ENCODE assay signal across 11 mouse cellular contexts in the genomic region with DNA sequence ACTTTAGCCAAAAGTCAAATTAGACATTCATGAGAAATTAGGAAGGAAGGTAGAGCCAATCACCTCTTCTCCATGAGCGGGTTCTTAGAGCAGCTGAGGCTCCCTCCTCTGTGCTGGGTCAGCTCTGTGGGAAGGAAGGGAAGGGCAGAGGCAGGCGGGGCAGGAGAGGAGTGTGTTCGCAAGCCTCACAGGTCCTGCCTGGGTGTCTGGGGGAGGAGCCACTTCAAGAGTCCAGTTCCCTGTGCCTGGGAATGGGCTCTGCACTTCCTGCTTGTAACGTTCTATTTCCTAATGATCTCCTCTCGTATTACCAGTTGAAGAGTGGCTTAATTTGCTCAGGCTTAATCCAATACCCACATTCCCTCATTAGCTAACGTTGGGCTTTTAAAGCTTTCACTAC. TPM values are rescaled to one million over a fixed set of nuclear protein-coding genes. Genes with fewer than 3 reads are reported as not detected.
DNase-seq lines count a peak whose midpoint lies in the region; ATAC-seq and TF ChIP-seq lines count a peak whose summit lies in the region.
"Had no signal": no experiment of that assay in that cellular context is flagged by ENCODE, and none has a peak within 500 bp of the region (broad histone marks: within the 10 kb centered on the region; RNA-seq: fewer than 3 reads in every experiment).

No protein-coding gene starts in this region.

- peak overlapping the region; percentile 37 for H3K4me2 ChIP-seq in intestine, postnatal 0 days (replicated peaks; ENCODE audit: low read depth)
- H3K4me2 ChIP-seq in lung, embryonic 15.5 days = 0 out of 2 replicates have a peak overlapping the region, but pooled peaks have one; percentile 2
- H3K4me2 ChIP-seq: limb, embryonic 15.5 days had no signal

- no peak for TF ChIP-seq CTCF in gastrocnemius, adult 2 months (IDR thresholded peaks at IDR 0.05)
- no peak for TF ChIP-seq CTCF in intestine, postnatal 0 days (IDR thresholded peaks at IDR 0.05; ENCODE audit: low read depth)

- 19% methylated on average over 6 of the region's 6 CpGs for WGBS in intestine, postnatal 0 days
- WGBS in lung, embryonic 15.5 days = 10% methylated on average over 6 of the region's 6 CpGs

- H3K4me3 ChIP-seq in gastrocnemius, adult 2 months = no peak overlapping the region
- H3K4me3 ChIP-seq in intestine, postnatal 0 days (ENCODE audit: low read depth, low read length) = no peak overlapping the region
- no peak overlapping the region for H3K4me3 ChIP-seq in lung, embryonic 15.5 days
- H3K4me3 ChIP-seq: limb, embryonic 15.5 days had no signal

- DNase-seq in gastrocnemius, adult 2 months = peak; percentile 48
- no peak for DNase-seq in gastrocnemius, adult 18-20 months (ENCODE audit: low spot score)
- DNase-seq in Muller cell, postnatal 12 days (ENCODE audit: inconsistent ontology term) = peak; percentile 14
- no peak for DNase-seq in thymus, adult 18-20 months
- no peak for DNase-seq in cerebellum, adult 9-10 months
- DNase-seq in cerebellum, adult 11-12 months = no peak
- DNase-seq: cerebellum, adult 11 months; thymus, postnatal 25 days had no signal

- H3K4me1 ChIP-seq in intestine, postnatal 0 days (replicated peaks; ENCODE audit: control insufficient read depth, insufficient read depth, low read length) = no peaks in the 10 kb centered on the region
- peaks cover 7% of the 10 kb centered on the region for H3K4me1 ChIP-seq in lung, embryonic 15.5 days

- intact Hi-C loops in gastrocnemius, adult 2 months (cut with DNase I) = no loop called here

- ATAC-seq in intestine, postnatal 0 days = peak; percentile 75
- peak; percentile 79 for ATAC-seq in lung, embryonic 15.5 days (ENCODE audit: borderline replicate concordance, extremely low read depth, low FRiP score, low TSS enrichment)

- no peaks in the 10 kb centered on the region for H3K27me3 ChIP-seq in intestine, postnatal 0 days (replicated peaks; ENCODE audit: control insufficient read depth, insufficient read depth, low read length)
- no peaks in the 10 kb centered on the region for H3K27me3 ChIP-seq in lung, embryonic 15.5 days
- H3K27me3 ChIP-seq: limb, embryonic 15.5 days had no signal

- H3K27ac ChIP-seq in gastrocnemius, adult 2 months = peak overlapping the region; percentile 55
- H3K27ac ChIP-seq in intestine, postnatal 0 days (ENCODE audit: low read depth, low read length) = no peak overlapping the region
- H3K27ac ChIP-seq in lung, embryonic 15.5 days = no peak overlapping the region
- H3K27ac ChIP-seq: limb, embryonic 15.5 days had no signal

- no peaks in the 10 kb centered on the region for H3K9me3 ChIP-seq in intestine, postnatal 0 days (ENCODE audit: control insufficient read depth)
- no peaks in the 10 kb centered on the region for H3K9me3 ChIP-seq in lung, embryonic 15.5 days
- H3K9me3 ChIP-seq: limb, embryonic 15.5 days had no signal

- H3K9ac ChIP-seq in intestine, postnatal 0 days (ENCODE audit: low read depth, low read length) = no peak overlapping the region
- no peak overlapping the region for H3K9ac ChIP-seq in lung, embryonic 15.5 days
- H3K9ac ChIP-seq: limb, embryonic 15.5 days had no signal

- no peaks in the 10 kb centered on the region for H3K36me3 ChIP-seq in intestine, postnatal 0 days (ENCODE audit: control insufficient read depth, insufficient read depth)
- H3K36me3 ChIP-seq in lung, embryonic 15.5 days = no peaks in the 10 kb centered on the region
- H3K36me3 ChIP-seq: limb, embryonic 15.5 days had no signal

RNA-seq across cellular contexts. Expression of a gene that starts 32.8 kb away (rescaled TPM):
- 10 to 100 TPM; 25.5 to 42.7 TPM for total RNA-seq in gastrocnemius, adult 2 months (2021)
- 10 to 100 TPM; 28.6 to 32.2 TPM for total RNA-seq in gastrocnemius, adult 18-20 months (2021)
- polyA plus RNA-seq in intestine, postnatal 0 days (2015; fragmentation: Nextera tagmentation; extraction: Ambion mirVana) = 3.3 and 4.4 TPM in 2 replicates
- 6.7 and 7.8 TPM in 2 replicates for polyA plus RNA-seq in lung, embryonic 15.5 days (2015; fragmentation: Nextera tagmentation; extraction: Ambion mirVana)

Comparison
In these comparisons a context has a peak if more than half of its experiments do, and no peak if none do; other contexts are left out.
1. DNase-seq: peak in gastrocnemius, adult 2 months (single experiment) and Muller cell, postnatal 12 days (single experiment); none in gastrocnemius, adult 18-20 months (single experiment), thymus, adult 18-20 months (0 of 2), cerebellum, adult 9-10 months (single experiment) and cerebellum, adult 11-12 months (single experiment).